Mouse (Mus musculus) lung, adult 2 months (tissue): ENCODE measurements around the gene Jaml.

Experiments used
- CTCF ChIP-seq: fragments of 200-500 bp; IDR thresholded peaks from 2 replicates; pipeline ENCODE4 v1.5.1; 2011; ENCODE audit warnings: mild to moderate bottlenecking, low read length, control low read depth; ENCODE audit not compliant: insufficient read depth
- POLR2A ChIP-seq: fragments of 200-500 bp; IDR thresholded peaks from 2 replicates; pipeline ENCODE4 v1.6.1; 2011; ENCODE audit warnings: low read depth, mild to moderate bottlenecking, control low read depth, low read length, borderline replicate concordance; ENCODE audit errors: extremely low read depth

GRCm38 (mm10) chr9:45066735-45067134 lies 12.2 kb upstream of the Jaml start:
- TF ChIP-seq CTCF: no peak
- no peak for TF ChIP-seq POLR2A
